Mouse (Mus musculus): ENCODE measurements at regions not wholly inside any gene's neighbourhood (a gene's known extent, or its start where the extent isn't known, plus 50 kb on each side); places are given as distances from the start of the nearest gene placed in this dataset.

GRCm38 (mm10) chrX:18960465-18960864 lies 499.3 kb upstream of the 4930578C19Rik start:
- H3K36me3 ChIP-seq (ENCODE audit: control insufficient read depth, insufficient read depth, low read length) = no peaks in the 10 kb centered on the region
- no peak overlapping the region for H3K4me2 ChIP-seq (ENCODE audit: low read length)
- ATAC-seq = no peak
- H3K4me3 ChIP-seq (ENCODE audit: low read depth, low read length) = no peak overlapping the region
- no peaks in the 10 kb centered on the region for H3K9me3 ChIP-seq (replicated peaks; ENCODE audit: control insufficient read depth, low read length)
- H3K27ac ChIP-seq (ENCODE audit: low read depth, low read length) = no peak overlapping the region
- no peak for DNase-seq (ENCODE audit: low spot score)
- WGBS = 83% methylated on average over 1 of the region's 1 CpGs
- no peaks in the 10 kb centered on the region for H3K4me1 ChIP-seq (ENCODE audit: control insufficient read depth, insufficient read depth, low read length)
- no peaks in the 10 kb centered on the region for H3K27me3 ChIP-seq (replicated peaks; ENCODE audit: control insufficient read depth, insufficient read depth, low read length)
- no peak overlapping the region for H3K9ac ChIP-seq (ENCODE audit: low read length)

- Histone ChIP-seq H3K4me1 (ENCODE audit: control insufficient read depth, insufficient read depth, low read length) (no peaks in the 10 kb centered on the region), H3K9ac (ENCODE audit: low read length) (no peak overlapping the region), H3K4me3 (ENCODE audit: low read depth, low read length) (no peak overlapping the region), H3K27ac (ENCODE audit: low read depth, low read length) (no peak overlapping the region), H3K27me3 (replicated peaks; ENCODE audit: control insufficient read depth, insufficient read depth, low read length) (no peaks in the 10 kb centered on the region), H3K36me3 (ENCODE audit: control insufficient read depth, insufficient read depth, low read length) (no peaks in the 10 kb centered on the region), H3K4me2 (ENCODE audit: low read length) (no peak overlapping the region), H3K9me3 (replicated peaks; ENCODE audit: control insufficient read depth, low read length) (no peaks in the 10 kb centered on the region)
- DNase-seq (ENCODE audit: low spot score) = no peak
- no peak for ATAC-seq
- 86% methylated on average over 1 of the region's 1 CpGs for WGBS
Observed at GRCm38 (mm10) chrX:18942612-18943011, 481.4 kb upstream of the 4930578C19Rik start.

- H3K4me3 ChIP-seq (ENCODE audit: low read depth, low read length) = no peak overlapping the region
- no peaks in the 10 kb centered on the region for H3K27me3 ChIP-seq (replicated peaks; ENCODE audit: control insufficient read depth, insufficient read depth, low read length)
- H3K4me2 ChIP-seq (ENCODE audit: low read length) = no peak overlapping the region
- ATAC-seq = no peak
- no peaks in the 10 kb centered on the region for H3K9me3 ChIP-seq (replicated peaks; ENCODE audit: control insufficient read depth, low read length)
- no peak overlapping the region for H3K27ac ChIP-seq (ENCODE audit: low read depth, low read length)
- no peak overlapping the region for H3K9ac ChIP-seq (ENCODE audit: low read length)
- H3K4me1 ChIP-seq (ENCODE audit: control insufficient read depth, insufficient read depth, low read length) = no peaks in the 10 kb centered on the region
- WGBS = 74% methylated on average over 1 of the region's 1 CpGs
- H3K36me3 ChIP-seq (ENCODE audit: control insufficient read depth, insufficient read depth, low read length) = no peaks in the 10 kb centered on the region
- no peak for DNase-seq (ENCODE audit: low spot score)
Observed at GRCm38 (mm10) chrX:18933340-18933739, 472.1 kb upstream of the 4930578C19Rik start.

DNA sequence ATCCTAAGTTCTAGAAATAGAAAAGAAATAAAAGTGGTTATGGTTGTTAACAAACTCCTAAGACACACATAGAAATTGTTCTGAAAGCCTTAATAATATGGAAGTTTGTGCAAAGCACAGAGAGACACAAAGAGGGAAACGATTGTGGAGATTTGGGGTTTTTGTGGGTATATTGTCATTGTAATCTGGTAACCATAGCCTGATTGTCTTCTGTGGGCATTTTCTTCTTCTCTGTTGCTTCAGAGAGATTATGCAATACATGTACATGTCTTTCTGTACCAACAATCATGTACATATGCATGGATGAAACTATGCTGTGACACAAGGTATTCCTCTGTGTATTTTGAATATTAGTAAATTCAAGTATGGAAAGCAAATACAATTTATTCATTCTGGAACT lies 461.9 kb upstream of the 4930578C19Rik start:
- Histone ChIP-seq H3K36me3 (ENCODE audit: control insufficient read depth, insufficient read depth, low read length) (no peaks in the 10 kb centered on the region), H3K27me3 (replicated peaks; ENCODE audit: control insufficient read depth, insufficient read depth, low read length) (no peaks in the 10 kb centered on the region), H3K27ac (ENCODE audit: low read depth, low read length) (no peak overlapping the region), H3K9me3 (replicated peaks; ENCODE audit: control insufficient read depth, low read length) (no peaks in the 10 kb centered on the region), H3K9ac (ENCODE audit: low read length) (no peak overlapping the region), H3K4me3 (ENCODE audit: low read depth, low read length) (no peak overlapping the region), H3K4me1 (ENCODE audit: control insufficient read depth, insufficient read depth, low read length) (no peaks in the 10 kb centered on the region), H3K4me2 (ENCODE audit: low read length) (no peak overlapping the region)
- DNase-seq (ENCODE audit: low spot score) (no peak), ATAC-seq (no peak)
- WGBS = 60% methylated on average over 1 of the region's 1 CpGs

DNA sequence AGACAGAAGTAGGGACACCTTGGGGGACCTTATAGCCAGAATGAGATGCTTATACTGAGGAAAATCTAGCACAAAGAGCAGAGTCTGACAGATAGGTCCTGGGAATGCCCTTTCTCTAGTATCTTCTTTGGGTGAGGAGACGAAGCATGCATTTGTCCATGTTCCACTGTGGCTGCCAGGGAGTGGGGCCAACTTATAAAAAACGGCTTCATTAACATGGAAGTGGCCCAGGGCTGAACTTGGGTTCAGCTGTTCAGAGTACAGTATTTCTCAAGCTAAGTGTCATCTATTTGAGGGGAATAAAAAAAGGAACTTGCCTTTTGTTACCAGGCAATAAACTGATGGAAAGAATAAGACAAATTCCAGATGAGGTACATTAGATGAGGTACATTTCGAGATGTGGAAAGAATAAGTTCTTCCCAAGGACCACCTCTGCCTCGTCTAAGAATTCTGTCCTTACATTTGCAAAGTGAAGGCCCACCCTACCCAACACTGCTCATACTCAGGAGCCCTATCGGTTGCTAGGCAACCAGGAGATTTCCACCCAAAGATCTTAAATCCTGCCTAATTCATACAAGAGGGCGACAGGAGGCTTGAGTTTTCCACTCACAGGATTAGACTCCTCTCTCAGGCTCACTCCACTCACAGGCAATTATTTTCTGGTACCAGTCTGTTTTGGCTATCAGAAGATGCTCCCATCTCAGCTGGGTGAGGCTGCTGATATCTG lies 460.3 kb upstream of the 4930578C19Rik start:
- ATAC-seq (no peak), DNase-seq (ENCODE audit: low spot score) (no peak)
- Histone ChIP-seq H3K9me3 (replicated peaks; ENCODE audit: control insufficient read depth, low read length) (no peaks in the 10 kb centered on the region), H3K4me2 (ENCODE audit: low read length) (no peak overlapping the region), H3K36me3 (ENCODE audit: control insufficient read depth, insufficient read depth, low read length) (no peaks in the 10 kb centered on the region), H3K27me3 (replicated peaks; ENCODE audit: control insufficient read depth, insufficient read depth, low read length) (no peaks in the 10 kb centered on the region), H3K27ac (ENCODE audit: low read depth, low read length) (no peak overlapping the region), H3K9ac (ENCODE audit: low read length) (no peak overlapping the region), H3K4me1 (ENCODE audit: control insufficient read depth, insufficient read depth, low read length) (no peaks in the 10 kb centered on the region), H3K4me3 (ENCODE audit: low read depth, low read length) (no peak overlapping the region)
- WGBS = 63% methylated on average over 6 of the region's 6 CpGs

DNA sequence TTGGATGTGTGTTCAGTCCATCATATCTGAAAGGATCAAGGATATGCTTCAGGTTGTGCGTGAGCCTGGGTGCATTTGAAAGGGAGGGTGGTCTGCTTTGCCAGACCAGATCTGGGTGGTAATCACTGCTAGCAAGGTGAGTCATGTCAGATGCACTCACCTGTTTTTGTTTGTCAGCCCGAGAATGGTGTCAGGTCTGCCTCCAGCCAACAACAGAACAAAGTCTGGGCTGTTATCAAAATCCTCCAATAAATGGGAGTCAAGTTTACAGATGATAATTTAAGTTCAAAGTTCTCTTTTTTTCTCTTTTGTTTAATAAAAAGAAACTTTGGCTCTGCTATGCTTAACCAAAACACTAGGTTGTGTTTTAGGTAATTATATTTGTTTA lies 421.6 kb upstream of the 4930578C19Rik start:
- Histone ChIP-seq H3K4me3 (ENCODE audit: low read depth, low read length) (no peak overlapping the region), H3K4me2 (ENCODE audit: low read length) (no peak overlapping the region), H3K9me3 (replicated peaks; ENCODE audit: control insufficient read depth, low read length) (no peaks in the 10 kb centered on the region), H3K27me3 (replicated peaks; ENCODE audit: control insufficient read depth, insufficient read depth, low read length) (no peaks in the 10 kb centered on the region), H3K27ac (ENCODE audit: low read depth, low read length) (no peak overlapping the region), H3K36me3 (ENCODE audit: control insufficient read depth, insufficient read depth, low read length) (no peaks in the 10 kb centered on the region), H3K9ac (ENCODE audit: low read length) (no peak overlapping the region), H3K4me1 (ENCODE audit: control insufficient read depth, insufficient read depth, low read length) (no peaks in the 10 kb centered on the region)
- ATAC-seq = no peak
- WGBS = 78% methylated on average over 2 of the region's 2 CpGs
- no peak for DNase-seq (ENCODE audit: low spot score)

GRCm38 (mm10) chrX:18882088-18882783 lies 421.0 kb upstream of the 4930578C19Rik start:
- no peaks in the 10 kb centered on the region for H3K9me3 ChIP-seq (replicated peaks; ENCODE audit: control insufficient read depth, low read length)
- ATAC-seq (no peak), DNase-seq (ENCODE audit: low spot score) (no peak)
- no peaks in the 10 kb centered on the region for H3K27me3 ChIP-seq (replicated peaks; ENCODE audit: control insufficient read depth, insufficient read depth, low read length)
- H3K4me3 ChIP-seq (ENCODE audit: low read depth, low read length) = no peak overlapping the region
- H3K9ac ChIP-seq (ENCODE audit: low read length) = no peak overlapping the region
- H3K27ac ChIP-seq (ENCODE audit: low read depth, low read length) = no peak overlapping the region
- no peak overlapping the region for H3K4me2 ChIP-seq (ENCODE audit: low read length)
- 61% methylated on average over 8 of the region's 8 CpGs for WGBS
- H3K4me1 ChIP-seq (ENCODE audit: control insufficient read depth, insufficient read depth, low read length) = no peaks in the 10 kb centered on the region
- no peaks in the 10 kb centered on the region for H3K36me3 ChIP-seq (ENCODE audit: control insufficient read depth, insufficient read depth, low read length)

DNA sequence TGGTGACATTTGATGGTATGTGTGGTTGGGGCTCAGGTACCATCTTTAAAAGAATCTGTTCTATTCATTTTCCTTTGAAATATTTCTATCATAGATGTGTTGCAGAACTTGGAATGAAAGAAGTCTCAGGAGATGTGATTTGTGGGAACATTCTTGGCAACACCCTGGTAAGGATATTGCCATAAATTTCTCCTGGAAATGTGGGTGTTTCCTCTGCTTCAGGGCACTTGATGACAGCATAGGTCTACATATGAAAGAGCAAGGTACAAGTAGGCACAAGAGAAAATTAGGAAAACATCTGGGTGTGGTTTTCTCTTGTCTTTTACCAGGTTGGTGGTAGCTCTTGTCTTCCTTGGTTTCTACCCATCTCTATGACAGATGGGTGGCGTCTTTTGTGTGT lies 414.5 kb upstream of the 4930578C19Rik start:
- no peak overlapping the region for H3K9ac ChIP-seq (ENCODE audit: low read length)
- no peak overlapping the region for H3K27ac ChIP-seq (ENCODE audit: low read depth, low read length)
- no peak for DNase-seq (ENCODE audit: low spot score)
- H3K36me3 ChIP-seq (ENCODE audit: control insufficient read depth, insufficient read depth, low read length) = no peaks in the 10 kb centered on the region
- no peak overlapping the region for H3K4me3 ChIP-seq (ENCODE audit: low read depth, low read length)
- 67% methylated on average over 1 of the region's 1 CpGs for whole genome bisulfite sequencing
- H3K4me1 ChIP-seq (ENCODE audit: control insufficient read depth, insufficient read depth, low read length) = no peaks in the 10 kb centered on the region
- no peaks in the 10 kb centered on the region for H3K9me3 ChIP-seq (replicated peaks; ENCODE audit: control insufficient read depth, low read length)
- no peaks in the 10 kb centered on the region for H3K27me3 ChIP-seq (replicated peaks; ENCODE audit: control insufficient read depth, insufficient read depth, low read length)
- no peak for ATAC-seq
- H3K4me2 ChIP-seq (ENCODE audit: low read length) = no peak overlapping the region

DNA sequence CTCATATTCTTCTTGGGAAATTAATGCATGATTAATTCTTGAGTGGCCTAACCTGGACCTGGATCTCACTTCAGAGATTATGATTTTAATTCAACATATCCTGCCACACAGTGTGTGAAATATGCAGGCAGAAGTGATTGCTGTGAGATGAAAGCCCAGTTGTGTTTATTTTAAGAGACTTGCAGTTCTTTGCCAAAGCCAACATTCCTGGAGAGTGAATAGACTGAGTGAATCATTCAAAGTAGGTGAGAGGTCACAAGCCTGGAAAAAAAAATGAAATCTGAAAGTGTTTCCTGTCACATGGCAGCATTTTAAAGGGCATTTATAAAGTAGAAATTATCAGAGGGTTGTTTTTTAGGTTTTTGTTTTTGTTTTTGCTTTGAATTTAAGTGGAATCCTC lies 412.9 kb upstream of the 4930578C19Rik start:
- H3K9ac ChIP-seq (ENCODE audit: low read length) = no peak overlapping the region
- H3K27ac ChIP-seq (ENCODE audit: low read depth, low read length) = no peak overlapping the region
- H3K4me2 ChIP-seq (ENCODE audit: low read length) = no peak overlapping the region
- H3K27me3 ChIP-seq (replicated peaks; ENCODE audit: control insufficient read depth, insufficient read depth, low read length) = no peaks in the 10 kb centered on the region
- no peak overlapping the region for H3K4me3 ChIP-seq (ENCODE audit: low read depth, low read length)
- H3K4me1 ChIP-seq (ENCODE audit: control insufficient read depth, insufficient read depth, low read length) = no peaks in the 10 kb centered on the region
- no peaks in the 10 kb centered on the region for H3K36me3 ChIP-seq (ENCODE audit: control insufficient read depth, insufficient read depth, low read length)
- no peak for ATAC-seq
- DNase-seq (ENCODE audit: low spot score) = peak; percentile 5
- H3K9me3 ChIP-seq (replicated peaks; ENCODE audit: control insufficient read depth, low read length) = no peaks in the 10 kb centered on the region

Measured in forebrain, embryonic 14.5 days (tissue).